Mouse (Mus musculus): ENCODE data around the gene Fgfr1op2. TPM values are rescaled to one million over a fixed set of nuclear protein-coding genes. Genes with fewer than 3 reads are reported as not detected.
"Not testable (repeated sequence)": the region's sequence is repeated elsewhere in the genome, so short reads cannot be mapped to it uniquely, and the experiment has no call there.

Gene Fgfr1op2
- 127 and 129 TPM in 2 replicates for total RNA-seq (2014; fragmentation: Nextera tagmentation)
- 205 and 208 TPM in 2 replicates for total RNA-seq (2017)

- no peak for ATAC-seq (replicated peaks; ENCODE audit: low FRiP score, low TSS enrichment, poor library complexity, severe bottlenecking)
Observed at GRCm38 (mm10) chr6:146576903-146577302, at the start of gene Fgfr1op2. Fgfr1op2 (plus strand) TSS chr6:146577203.

- no peak for ATAC-seq (replicated peaks; ENCODE audit: low FRiP score, low TSS enrichment, poor library complexity, severe bottlenecking)
Observed at GRCm38 (mm10) chr6:146527537-146527936, 49.5 kb upstream of the Fgfr1op2 start.

GRCm38 (mm10) chr6:146530363-146530762 lies 46.6 kb upstream of the Fgfr1op2 start:
- no peak for ATAC-seq (replicated peaks; ENCODE audit: low FRiP score, low TSS enrichment, poor library complexity, severe bottlenecking)

- no peak for ATAC-seq (replicated peaks; ENCODE audit: low FRiP score, low TSS enrichment, poor library complexity, severe bottlenecking)
Observed at GRCm38 (mm10) chr6:146530769-146531168, 46.2 kb upstream of the Fgfr1op2 start.

- no peak for ATAC-seq (replicated peaks; ENCODE audit: low FRiP score, low TSS enrichment, poor library complexity, severe bottlenecking)
Observed at GRCm38 (mm10) chr6:146533146-146533545, 43.9 kb upstream of the Fgfr1op2 start.

GRCm38 (mm10) chr6:146535501-146535900 lies 41.5 kb upstream of the Fgfr1op2 start:
- ATAC-seq (replicated peaks; ENCODE audit: low FRiP score, low TSS enrichment, poor library complexity, severe bottlenecking), result no peak

- ATAC-seq (replicated peaks; ENCODE audit: low FRiP score, low TSS enrichment, poor library complexity, severe bottlenecking), result no peak
Observed at GRCm38 (mm10) chr6:146537111-146537510, 39.9 kb upstream of the Fgfr1op2 start.

- ATAC-seq (replicated peaks; ENCODE audit: low FRiP score, low TSS enrichment, poor library complexity, severe bottlenecking), result no peak
Observed at GRCm38 (mm10) chr6:146538071-146538470, 38.9 kb upstream of the Fgfr1op2 start.

GRCm38 (mm10) chr6:146538661-146539060 lies 38.3 kb upstream of the Fgfr1op2 start:
- ATAC-seq (replicated peaks; ENCODE audit: low FRiP score, low TSS enrichment, poor library complexity, severe bottlenecking), result no peak

- ATAC-seq (replicated peaks; ENCODE audit: low FRiP score, low TSS enrichment, poor library complexity, severe bottlenecking), result no peak
Observed at GRCm38 (mm10) chr6:146540386-146540785, 36.6 kb upstream of the Fgfr1op2 start.

GRCm38 (mm10) chr6:146544622-146545021 lies 32.4 kb upstream of the Fgfr1op2 start:
- ATAC-seq (replicated peaks; ENCODE audit: low FRiP score, low TSS enrichment, poor library complexity, severe bottlenecking), result no peak

- no peak for ATAC-seq (replicated peaks; ENCODE audit: low FRiP score, low TSS enrichment, poor library complexity, severe bottlenecking)
Observed at GRCm38 (mm10) chr6:146545289-146545865, 31.6 kb upstream of the Fgfr1op2 start.

- no peak for ATAC-seq (replicated peaks; ENCODE audit: low FRiP score, low TSS enrichment, poor library complexity, severe bottlenecking)
Observed at GRCm38 (mm10) chr6:146550421-146550820, 26.6 kb upstream of the Fgfr1op2 start.

GRCm38 (mm10) chr6:146551326-146551725 lies 25.7 kb upstream of the Fgfr1op2 start:
- ATAC-seq (replicated peaks; ENCODE audit: low FRiP score, low TSS enrichment, poor library complexity, severe bottlenecking), result no peak

GRCm38 (mm10) chr6:146562461-146562860 lies 14.5 kb upstream of the Fgfr1op2 start:
- ATAC-seq (replicated peaks; ENCODE audit: low FRiP score, low TSS enrichment, poor library complexity, severe bottlenecking), result not testable (repeated sequence)

- ATAC-seq (replicated peaks; ENCODE audit: low FRiP score, low TSS enrichment, poor library complexity, severe bottlenecking), result no peak
Observed at GRCm38 (mm10) chr6:146572073-146572472, 4.9 kb upstream of the Fgfr1op2 start.

- ATAC-seq (replicated peaks; ENCODE audit: low FRiP score, low TSS enrichment, poor library complexity, severe bottlenecking), result peak; percentile 93
Observed at GRCm38 (mm10) chr6:146577310-146578109, 507 bp downstream of the Fgfr1op2 start, which contains the start of gene Ints13. Ints13 (minus strand) TSS chr6:146577835.

- ATAC-seq (replicated peaks; ENCODE audit: low FRiP score, low TSS enrichment, poor library complexity, severe bottlenecking), result peak; percentile 44
Observed at GRCm38 (mm10) chr6:146578111-146578531, 1.1 kb downstream of the Fgfr1op2 start.

GRCm38 (mm10) chr6:146578586-146578985 lies 1.6 kb downstream of the Fgfr1op2 start:
- ATAC-seq (replicated peaks; ENCODE audit: low FRiP score, low TSS enrichment, poor library complexity, severe bottlenecking), result no peak

GRCm38 (mm10) chr6:146580381-146580926 lies 3.5 kb downstream of the Fgfr1op2 start:
- ATAC-seq (replicated peaks; ENCODE audit: low FRiP score, low TSS enrichment, poor library complexity, severe bottlenecking), result no peak

Measured in megakaryocyte-erythroid progenitor cell, adult 5-6 weeks (primary cell).